Mouse (Mus musculus) right cerebral cortex, postnatal 14 days (tissue): ENCODE results near the gene Dusp1.

Source experiments
- DNase-seq: peaks from one replicate; pipeline ENCODE4 v3.0.0; 2022

Gene Dusp1

DNA sequence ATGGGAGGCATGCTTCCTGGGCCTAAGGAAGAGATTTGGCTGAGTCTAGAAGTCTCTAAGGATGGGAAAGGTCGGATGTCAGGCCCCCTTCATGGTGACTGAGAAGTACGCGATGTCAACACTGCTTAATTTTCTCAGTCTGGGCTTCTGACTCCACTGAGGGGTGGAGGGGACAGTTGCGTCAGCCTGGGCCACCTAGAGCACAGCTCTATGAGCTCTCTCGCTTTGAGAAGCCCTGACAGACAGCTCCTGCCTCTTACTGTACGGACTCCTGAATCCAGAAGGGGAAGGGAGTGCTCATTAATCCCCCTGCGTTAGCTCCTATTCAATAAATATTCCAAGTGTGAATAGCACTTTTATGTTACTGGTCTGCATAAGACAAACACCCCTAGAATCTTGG, 103.9 kb downstream of the Dusp1 start:
- DNase-seq, result no peak

DNA sequence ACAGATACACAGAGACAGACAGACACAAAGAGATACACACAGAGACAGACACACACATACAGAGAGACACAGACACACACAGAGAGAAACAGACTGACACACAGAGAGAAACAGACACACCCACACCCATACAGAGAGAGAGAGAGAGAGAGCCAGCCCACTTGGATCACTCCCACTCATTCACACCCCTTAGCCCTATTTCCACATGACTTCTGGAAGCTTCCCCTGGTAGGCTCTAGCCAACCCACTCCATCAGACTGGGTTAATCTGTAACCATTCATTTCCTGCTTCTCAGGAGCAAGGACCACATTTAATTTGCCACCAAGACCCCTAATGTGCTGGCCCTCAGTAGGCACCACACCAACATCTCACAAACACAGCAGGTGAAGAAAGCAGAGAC, 104.4 kb downstream of the Dusp1 start:
- DNase-seq, result no peak
